Mouse (Mus musculus): Measurements from ENCODE around the gene Arl8a.

The Arl8a gene

DNA sequence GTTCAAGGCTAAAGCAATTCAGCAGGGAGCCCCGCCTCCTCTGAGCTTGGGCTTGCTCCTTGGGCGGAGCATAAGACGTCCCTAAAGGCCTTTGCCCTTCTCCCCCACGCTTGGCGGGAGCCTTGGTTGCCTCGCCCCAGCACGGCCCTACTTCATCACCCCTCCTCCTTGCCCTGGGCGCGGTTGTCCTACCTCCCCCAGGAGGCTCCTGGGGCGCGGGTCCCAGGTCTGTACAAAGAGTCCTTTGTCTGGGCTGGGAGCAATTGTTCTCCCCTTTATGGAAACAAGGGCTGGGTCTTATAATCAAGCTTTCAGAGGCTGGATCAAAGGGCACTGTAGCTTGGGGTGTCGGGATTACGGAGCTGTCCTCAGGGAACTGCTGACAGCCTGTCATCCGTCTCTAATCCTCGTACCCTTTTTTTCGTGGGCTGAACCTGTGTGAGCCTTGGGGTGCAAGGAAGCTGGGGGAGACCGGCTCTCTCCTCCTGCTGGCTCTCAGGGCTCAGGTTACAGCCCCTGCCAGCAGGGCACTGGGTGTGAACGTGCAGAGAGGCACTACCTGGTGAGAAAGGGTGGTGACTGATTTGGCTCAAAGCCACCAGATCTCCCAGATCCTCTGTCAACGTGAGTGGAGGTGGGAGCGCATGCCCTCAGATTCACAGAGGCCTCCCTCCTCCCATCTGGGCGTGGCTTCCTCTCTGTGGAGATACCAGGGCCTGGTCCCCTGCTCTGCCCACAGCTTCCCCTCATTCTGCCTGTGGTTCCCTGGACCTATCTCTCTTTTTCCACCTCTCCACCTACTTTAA lies 52.6 kb downstream of the Arl8a start:
- no peak for DNase-seq (ENCODE audit: low spot score in 2 of 2)

DNA sequence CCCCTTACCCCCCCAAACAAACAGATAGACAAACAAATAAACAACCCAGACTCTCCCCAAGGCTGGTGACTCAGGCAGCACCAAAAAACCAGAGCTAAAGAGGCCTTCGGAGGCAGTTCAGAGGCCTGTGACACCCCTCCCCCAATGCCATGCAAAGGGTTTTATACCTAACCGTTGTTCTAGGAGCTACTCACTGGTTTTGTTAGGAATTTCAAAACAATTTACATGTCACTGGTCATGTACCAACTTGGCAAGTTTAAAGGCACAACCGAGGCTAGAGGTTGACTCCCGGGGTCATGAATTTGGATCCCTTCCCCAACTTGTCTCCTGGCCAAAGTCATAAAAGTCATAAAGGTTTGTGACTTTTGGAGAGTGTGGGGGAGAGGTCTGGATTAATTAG lies 53.8 kb downstream of the Arl8a start:
- no peak for DNase-seq (ENCODE audit: low spot score in 2 of 2)

DNA sequence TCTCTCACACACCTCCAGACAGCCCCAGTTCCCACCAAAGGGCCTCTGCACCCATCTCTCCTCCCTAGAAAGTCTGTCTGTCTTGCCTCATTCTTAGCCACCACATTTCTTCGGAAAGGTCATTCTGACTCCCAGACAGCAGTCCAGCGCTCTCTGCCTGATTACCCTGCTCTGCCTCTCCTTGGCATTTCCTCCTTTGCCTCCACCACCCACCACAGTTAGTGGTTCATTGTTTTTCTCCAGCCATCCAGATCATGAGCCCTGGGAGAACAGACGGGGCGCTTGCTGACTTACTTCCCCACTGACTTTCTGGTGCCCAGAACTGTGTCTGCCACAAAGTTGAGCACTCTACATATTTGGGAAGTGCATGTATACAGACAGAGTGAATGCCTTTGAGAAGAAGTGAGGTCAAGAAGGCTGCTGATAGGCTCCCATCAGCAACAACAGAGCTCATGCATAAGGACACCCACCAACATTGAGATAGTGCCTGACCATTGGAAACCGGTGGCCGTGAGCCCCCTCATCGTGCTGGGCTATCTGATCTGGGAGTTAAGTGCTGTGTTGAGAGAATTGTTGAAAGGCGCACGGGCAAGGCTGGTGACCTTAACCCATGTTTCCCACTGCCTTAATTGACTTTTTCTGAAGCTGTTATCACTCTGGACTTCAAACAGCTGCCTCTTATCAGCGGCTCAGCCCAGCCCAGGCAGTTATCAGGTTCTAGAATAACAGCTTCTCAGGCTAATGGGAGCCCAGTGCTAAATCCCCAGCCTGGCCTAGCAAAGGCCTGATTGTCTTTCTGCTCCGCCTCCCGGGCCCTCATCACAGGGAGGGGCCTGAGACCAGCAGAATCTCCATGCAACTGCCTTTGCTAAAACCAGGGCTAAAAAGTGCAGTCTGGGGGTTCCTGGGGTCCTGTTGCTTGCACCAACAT lies 57.8 kb downstream of the Arl8a start:
- DNase-seq (ENCODE audit: low spot score in 2 of 2), result no peak

DNA sequence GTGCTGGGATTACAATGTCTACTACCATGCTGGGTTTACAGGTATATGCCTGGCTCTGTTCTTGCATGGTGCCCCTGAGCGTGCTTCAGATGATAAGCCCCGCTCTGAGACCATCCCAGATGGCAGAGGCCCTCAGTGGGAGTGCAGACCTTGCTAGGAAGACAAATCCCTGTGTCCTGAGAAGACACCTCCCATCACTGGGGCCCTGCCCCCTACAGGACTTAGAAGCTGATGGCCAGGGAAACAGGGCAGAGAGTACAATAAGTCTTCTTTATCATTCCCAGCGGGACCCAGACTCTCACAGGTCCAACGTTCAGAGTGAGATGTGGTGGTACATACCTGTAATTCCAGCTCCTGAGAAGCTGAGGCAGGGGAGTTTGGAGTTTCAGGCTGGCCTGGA lies 58.6 kb downstream of the Arl8a start:
- no peak for DNase-seq (ENCODE audit: low spot score in 2 of 2)

All from frontal cortex, postnatal 25 days (tissue).